Mouse (Mus musculus) midbrain, embryonic 16.5 days (tissue): ENCODE measurements around the gene Hs6st3. TPM values are rescaled to one million over a fixed set of nuclear protein-coding genes. Genes with fewer than 3 reads are reported as not detected.
A peak's percentile ranks its signal among the peaks of the same experiment; 100 is the strongest.

ENCODE experiments used
- ATAC-seq: fragments of 200-750 bp; cut with Nextera tagmentation; 2 replicates; pipeline ENCODE4 v1.8.0; 2017; ENCODE audit warnings: moderate TSS enrichment
- H3K27ac ChIP-seq: fragments of 300-500 bp; sonication (generic); 2 replicates; pipeline ENCODE4 v1.5.1; 2014; ENCODE audit warnings: mild to moderate bottlenecking, low read length, mixed read lengths
- H3K27me3 ChIP-seq: fragments of 300-500 bp; sonication (generic); 2 replicates; pipeline ENCODE4 v1.6.1; 2014; ENCODE audit warnings: low read depth, low read length, mixed read lengths; ENCODE audit not compliant: control insufficient read depth, insufficient read depth
- H3K36me3 ChIP-seq: fragments of 300-500 bp; sonication (generic); 2 replicates; pipeline ENCODE4 v1.6.1; 2014; ENCODE audit warnings: mild to moderate bottlenecking, low read length, moderate library complexity, mixed read lengths; ENCODE audit not compliant: control insufficient read depth, insufficient read depth
- H3K4me1 ChIP-seq: fragments of 300-500 bp; sonication (generic); 2 replicates; pipeline ENCODE4 v1.6.1; 2014; ENCODE audit warnings: mild to moderate bottlenecking, low read length, mixed read lengths; ENCODE audit not compliant: control insufficient read depth, insufficient read depth
- H3K4me2 ChIP-seq: fragments of 300-500 bp; sonication (generic); 2 replicates; pipeline ENCODE4 v1.6.1; 2014; ENCODE audit warnings: mild to moderate bottlenecking, low read length, mixed read lengths
- H3K4me3 ChIP-seq: fragments of 300-500 bp; sonication (generic); 2 replicates; pipeline ENCODE4 v1.5.1; 2014; ENCODE audit warnings: low read depth, mild to moderate bottlenecking, low read length, moderate library complexity, mixed read lengths
- H3K9ac ChIP-seq: fragments of 300-500 bp; sonication (generic); 2 replicates; pipeline ENCODE4 v1.6.1; 2014; ENCODE audit warnings: low read depth, low read length, mixed read lengths
- H3K9me3 ChIP-seq: fragments of 300-500 bp; sonication (generic); replicated peaks from 2 replicates; pipeline ENCODE4 v1.6.1; 2014; ENCODE audit warnings: mild to moderate bottlenecking, low read length, mixed read lengths; ENCODE audit not compliant: control insufficient read depth, poor library complexity, severe bottlenecking
- WGBS: fragments of 180-500 bp; shearing (Covaris S2); extraction: QIAGEN DNeasy Blood & Tissue Kit; methylation state at CpG from one replicate; pipeline ENCODE4 v1.1.7; 2014; 5-methylcytosine and 5-hydroxymethylcytosine counted together
- polyA plus RNA-seq: library from polyadenylated mRNA; unstranded; fragments of >200 nt; fragmentation: Nextera tagmentation; extraction: Ambion mirVana; gene quantifications from 2 replicates; pipeline ENCODE4 v1.2.1, GENCODE M21; 2015

The Hs6st3 gene
- 1.2 and 1.3 TPM in 2 replicates for polyA plus RNA-seq

- peak; percentile 72 for ATAC-seq
- Histone ChIP-seq H3K4me3 (peak within 1 kb of the TSS; percentile 68), H3K27ac (peak within 1 kb of the TSS; percentile 6; the same call in 1 of the 2 replicates), H3K4me2 (peak within 1 kb of the TSS; percentile 70), H3K27me3 (peaks cover 16% of the 10 kb centered on the region), H3K4me1 (peaks cover 7% of the 10 kb centered on the region), H3K9me3 (no peaks in the 10 kb centered on the region), H3K36me3 (no peaks in the 10 kb centered on the region), H3K9ac (peak within 1 kb of the TSS; percentile 77)
- WGBS = 0% methylated on average over 90 of the region's 100 CpGs
Observed at GRCm38 (mm10) chr14:119137906-119138785, at the start of gene Hs6st3. Gene Hs6st3 (plus strand): TSS chr14:119138341.

- Histone ChIP-seq H3K4me2 (peak within 1 kb of the TSS; percentile 64), H3K4me3 (peak within 1 kb of the TSS; percentile 89), H3K36me3 (no peaks in the 10 kb centered on the region), H3K9ac (peak within 1 kb of the TSS; percentile 96), H3K27ac (peak within 1 kb of the TSS; percentile 92), H3K4me1 (peaks cover 15% of the 10 kb centered on the region), H3K27me3 (no peaks in the 10 kb centered on the region), H3K9me3 (no peaks in the 10 kb centered on the region)
- WGBS = under 1% methylated on average over 71 of the region's 72 CpGs
- ATAC-seq = peak; percentile 98
Observed at GRCm38 (mm10) chr14:119098851-119099569, 39.1 kb upstream of the Hs6st3 start, which contains the start of gene Uggt2. Gene Uggt2 (minus strand): TSS chr14:119099430.

- Histone ChIP-seq H3K27ac (peak overlapping the region; percentile 92), H3K36me3 (no peaks in the 10 kb centered on the region), H3K9ac (peak overlapping the region; percentile 96), H3K4me3 (peak overlapping the region; percentile 89), H3K4me1 (peaks cover 15% of the 10 kb centered on the region), H3K9me3 (no peaks in the 10 kb centered on the region), H3K27me3 (no peaks in the 10 kb centered on the region), H3K4me2 (peak overlapping the region; percentile 64)
- WGBS = 2% methylated on average over 13 of the region's 13 CpGs
- ATAC-seq = peak; percentile 92
Observed at GRCm38 (mm10) chr14:119099570-119099891, 38.6 kb upstream of the Hs6st3 start.

- Histone ChIP-seq H3K27ac (no peak overlapping the region), H3K4me2 (no peak overlapping the region), H3K36me3 (no peaks in the 10 kb centered on the region), H3K4me1 (no peaks in the 10 kb centered on the region), H3K27me3 (no peaks in the 10 kb centered on the region), H3K4me3 (no peak overlapping the region), H3K9me3 (no peaks in the 10 kb centered on the region), H3K9ac (no peak overlapping the region)
- no peak for ATAC-seq
- WGBS = 90% methylated on average over 8 of the region's 8 CpGs
Observed at GRCm38 (mm10) chr14:119107591-119107990, 30.6 kb upstream of the Hs6st3 start.

GRCm38 (mm10) chr14:119108776-119109301 lies 29.3 kb upstream of the Hs6st3 start:
- Histone ChIP-seq H3K27me3 (no peaks in the 10 kb centered on the region), H3K9ac (no peak overlapping the region)
- no peak for ATAC-seq

GRCm38 (mm10) chr14:119109776-119110218 lies 28.3 kb upstream of the Hs6st3 start:
- WGBS = 78% methylated on average over 3 of the region's 3 CpGs
- Histone ChIP-seq H3K4me2 (no peak overlapping the region), H3K27me3 (no peaks in the 10 kb centered on the region), H3K9me3 (no peaks in the 10 kb centered on the region), H3K4me1 (no peaks in the 10 kb centered on the region), H3K36me3 (no peaks in the 10 kb centered on the region), H3K4me3 (no peak overlapping the region), H3K9ac (no peak overlapping the region), H3K27ac (no peak overlapping the region)
- no peak for ATAC-seq

More at GRCm38 (mm10) chr14:119108776-119109301, 29.3 kb upstream of the Hs6st3 start:
- WGBS = 69% methylated on average over 7 of the region's 7 CpGs
- Histone ChIP-seq H3K36me3 (no peaks in the 10 kb centered on the region), H3K4me2 (no peak overlapping the region), H3K27ac (no peak overlapping the region), H3K4me1 (no peaks in the 10 kb centered on the region), H3K9me3 (no peaks in the 10 kb centered on the region), H3K4me3 (no peak overlapping the region)

- Histone ChIP-seq H3K27me3 (no peaks in the 10 kb centered on the region), H3K27ac (no peak overlapping the region), H3K4me2 (no peak overlapping the region), H3K9ac (no peak overlapping the region), H3K9me3 (no peaks in the 10 kb centered on the region), H3K4me3 (no peak overlapping the region), H3K4me1 (no peaks in the 10 kb centered on the region), H3K36me3 (no peaks in the 10 kb centered on the region)
- WGBS = 78% methylated on average over 6 of the region's 6 CpGs
- ATAC-seq = no peak
Observed at GRCm38 (mm10) chr14:119112558-119112957, 25.6 kb upstream of the Hs6st3 start.

- Histone ChIP-seq H3K9me3 (no peaks in the 10 kb centered on the region), H3K27me3 (no peaks in the 10 kb centered on the region), H3K4me2 (peak overlapping the region; percentile 53), H3K36me3 (no peaks in the 10 kb centered on the region), H3K27ac (peak overlapping the region; percentile 33), H3K4me1 (peaks cover 3% of the 10 kb centered on the region), H3K9ac (peak overlapping the region; percentile 13; the same call in 1 of the 2 replicates), H3K4me3 (peak overlapping the region; percentile 35)
- ATAC-seq = peak; percentile 75
- WGBS = 5% methylated on average over 12 of the region's 12 CpGs
Observed at GRCm38 (mm10) chr14:119123582-119123981, 14.6 kb upstream of the Hs6st3 start.
